Mouse (Mus musculus): ENCODE results near the gene Adgrb2. TPM values are rescaled to one million over a fixed set of nuclear protein-coding genes. Genes with fewer than 3 reads are reported as not detected.

Adgrb2 gene
- total RNA-seq, 2 experiments from 2014 or later: 549 to 563 TPM

GRCm38 (mm10) chr4:129993944-129994695 lies 9.4 kb downstream of the Adgrb2 start:
- peak overlapping the region; percentile 89 for H3K27ac ChIP-seq
- no peak for TF ChIP-seq CTCF (conservative IDR thresholded peaks at IDR 0.05)
- DNase-seq (ENCODE audit: low spot score in 2 of 2): no peak

GRCm38 (mm10) chr4:129994728-129995127 lies 10.1 kb downstream of the Adgrb2 start:
- no peak for TF ChIP-seq CTCF (conservative IDR thresholded peaks at IDR 0.05)
- H3K27ac ChIP-seq: peak overlapping the region; percentile 89
- H3K4me3 ChIP-seq: peak overlapping the region; percentile 35
- DNase-seq (ENCODE audit: low spot score in 2 of 2): no peak

More at GRCm38 (mm10) chr4:129993944-129994695, 9.4 kb downstream of the Adgrb2 start:
- H3K4me3 ChIP-seq: peak overlapping the region; percentile 35

- peak overlapping the region; percentile 89 for H3K27ac ChIP-seq
- peak overlapping the region; percentile 35; the same call in 1 of the 2 replicates for H3K4me3 ChIP-seq
- no peak for TF ChIP-seq CTCF (conservative IDR thresholded peaks at IDR 0.05)
- no peak for DNase-seq (ENCODE audit: low spot score in 2 of 2)
Observed at GRCm38 (mm10) chr4:129995255-129995654, 10.6 kb downstream of the Adgrb2 start.

GRCm38 (mm10) chr4:129996015-129996414 lies 11.3 kb downstream of the Adgrb2 start:
- no peak; the same call in 1 of the 2 replicates for TF ChIP-seq CTCF (conservative IDR thresholded peaks at IDR 0.05)
- Histone ChIP-seq H3K4me3 (no peak overlapping the region; the same call in 1 of the 2 replicates), H3K27ac (peak overlapping the region; percentile 89)
- DNase-seq (ENCODE audit: low spot score in 2 of 2): no peak

- peak overlapping the region; percentile 67 for H3K27ac ChIP-seq
- DNase-seq (ENCODE audit: low spot score in 2 of 2): no peak
- peak overlapping the region; percentile 6; the same call in 1 of the 2 replicates for H3K4me3 ChIP-seq
- TF ChIP-seq CTCF (conservative IDR thresholded peaks at IDR 0.05): no peak
Observed at GRCm38 (mm10) chr4:129998124-129998523, 13.5 kb downstream of the Adgrb2 start.

- H3K27ac ChIP-seq: peak overlapping the region; percentile 67; the same call in 1 of the 2 replicates
- H3K4me3 ChIP-seq: no peak overlapping the region
- no peak for TF ChIP-seq CTCF (conservative IDR thresholded peaks at IDR 0.05)
- no peak for DNase-seq (ENCODE audit: low spot score in 2 of 2)
Observed at GRCm38 (mm10) chr4:130001710-130002109, 17.0 kb downstream of the Adgrb2 start.

- H3K27ac ChIP-seq: peak overlapping the region; percentile 67; the same call in 1 of the 2 replicates
- peak in 1 of 2 experiments; percentile 73 for DNase-seq (ENCODE audit: low spot score in 2 of 2)
- TF ChIP-seq CTCF (conservative IDR thresholded peaks at IDR 0.05): no peak
- no peak overlapping the region for H3K4me3 ChIP-seq
Observed at GRCm38 (mm10) chr4:130002157-130002556, 17.5 kb downstream of the Adgrb2 start.

GRCm38 (mm10) chr4:130005593-130005992 lies 20.9 kb downstream of the Adgrb2 start:
- H3K4me3 ChIP-seq: no peak overlapping the region
- peak overlapping the region; percentile 84; the same call in 1 of the 2 replicates for H3K27ac ChIP-seq
- no peak for DNase-seq (ENCODE audit: low spot score in 2 of 2)
- peak; percentile 56 for TF ChIP-seq CTCF (conservative IDR thresholded peaks at IDR 0.05)

- TF ChIP-seq CTCF (conservative IDR thresholded peaks at IDR 0.05): no peak
- DNase-seq (ENCODE audit: low spot score in 2 of 2): no peak
- peak overlapping the region; percentile 84; the same call in 1 of the 2 replicates for H3K27ac ChIP-seq
- H3K4me3 ChIP-seq: peak overlapping the region; percentile 1; the same call in 1 of the 2 replicates
Observed at GRCm38 (mm10) chr4:130006533-130006932, 21.9 kb downstream of the Adgrb2 start.

- TF ChIP-seq CTCF (conservative IDR thresholded peaks at IDR 0.05): no peak
- Histone ChIP-seq H3K4me3 (no peak overlapping the region), H3K27ac (peak overlapping the region; percentile 84)
- no peak for DNase-seq (ENCODE audit: low spot score in 2 of 2)
Observed at GRCm38 (mm10) chr4:130009043-130009442, 24.4 kb downstream of the Adgrb2 start.

GRCm38 (mm10) chr4:130010723-130011122 lies 26.1 kb downstream of the Adgrb2 start:
- Histone ChIP-seq H3K4me3 (no peak overlapping the region), H3K27ac (peak overlapping the region; percentile 77; the same call in 1 of the 2 replicates)
- DNase-seq (ENCODE audit: low spot score in 2 of 2): no peak
- no peak for TF ChIP-seq CTCF (conservative IDR thresholded peaks at IDR 0.05)

GRCm38 (mm10) chr4:130012234-130012633 lies 27.6 kb downstream of the Adgrb2 start:
- H3K4me3 ChIP-seq: no peak overlapping the region
- H3K27ac ChIP-seq: peak overlapping the region; percentile 77
- no peak for TF ChIP-seq CTCF (conservative IDR thresholded peaks at IDR 0.05)
- DNase-seq (ENCODE audit: low spot score in 2 of 2): no peak

- DNase-seq (ENCODE audit: low spot score in 2 of 2): peak; percentile 72 to 84
Observed at GRCm38 (mm10) chr4:130013111-130013510, 28.4 kb downstream of the Adgrb2 start.

More at GRCm38 (mm10) chr4:130013111-130013510, 28.4 kb downstream of the Adgrb2 start:
- Histone ChIP-seq H3K27ac (peak overlapping the region; percentile 77), H3K4me3 (no peak overlapping the region)
- TF ChIP-seq CTCF (conservative IDR thresholded peaks at IDR 0.05): no peak

All from layer of hippocampus, adult 2 months (tissue).